Mouse (Mus musculus) liver, embryonic 14.5 days (tissue): ENCODE measurements at regions not wholly inside any gene's neighbourhood (a gene's known extent, or its start where the extent isn't known, plus 50 kb on each side); places are given as distances from the start of the nearest gene placed in this dataset.

ENCODE experiments used
- CTCF ChIP-seq: IDR thresholded peaks from 2 replicates; pipeline ENCODE4 v1.5.1; 2016; ENCODE audit warnings: antibody characterized with exemption, low read depth, control low read depth
- EP300 ChIP-seq: IDR thresholded peaks from 2 replicates; pipeline ENCODE4 v1.6.1; 2016; ENCODE audit warnings: antibody characterized with exemption, low read depth

GRCm38 (mm10) chr1:35717659-35718058, 350.5 kb upstream of the Hs6st1 start:
- TF ChIP-seq CTCF (no peak), EP300 (no peak)
